In genomic region chr10:77252790-77253189, GRCm38 (mm10) we compare ENCODE assay signal across 8 mouse cellular contexts. TPM values are rescaled to one million over a fixed set of nuclear protein-coding genes. Genes with fewer than 3 reads are reported as not detected.
DNase-seq lines count a peak whose midpoint lies in the region; ATAC-seq and TF ChIP-seq lines count a peak whose summit lies in the region.

No protein-coding gene starts in this region.

- peak; percentile 89 for DNase-seq in brain, embryonic 14.5 days (ENCODE audit: low read depth)
- peak; percentile 89 for DNase-seq in kidney, postnatal 10 days
- peak; percentile 65 for DNase-seq in liver, embryonic 13.5 days
- DNase-seq in neural tube, embryonic 11.5 days (ENCODE audit: low spot score), result peak; percentile 87

- no peak overlapping the region for H3K4me3 ChIP-seq in heart, embryonic 15.5 days
- no peak overlapping the region for H3K4me3 ChIP-seq in liver, embryonic 13.5 days (replicated peaks)
- no peak overlapping the region for H3K4me3 ChIP-seq in neural tube, embryonic 11.5 days (ENCODE audit: low read depth, low read length)
- no peak overlapping the region for H3K4me3 ChIP-seq in stomach, embryonic 15.5 days (replicated peaks)

- WGBS in heart, embryonic 15.5 days, result 4% methylated on average over 4 of the region's 4 CpGs
- WGBS in liver, embryonic 13.5 days (ENCODE audit: insufficient replicate concordance), result 3% methylated on average over 4 of the region's 4 CpGs
- WGBS in neural tube, embryonic 11.5 days, result 0% methylated on average over 4 of the region's 4 CpGs
- 1% methylated on average over 4 of the region's 4 CpGs for whole genome bisulfite sequencing in stomach, embryonic 15.5 days

- H3K27ac ChIP-seq in heart, embryonic 15.5 days, result peak overlapping the region; percentile 50; the same call in 1 of the 2 replicates
- H3K27ac ChIP-seq in liver, embryonic 13.5 days, result no peak overlapping the region
- H3K27ac ChIP-seq in neural tube, embryonic 11.5 days (ENCODE audit: low read depth, low read length), result no peak overlapping the region
- H3K27ac ChIP-seq in stomach, embryonic 15.5 days, result peak overlapping the region; percentile 70; the same call in 1 of the 2 replicates

- peak; percentile 87 for ATAC-seq in CD4-positive, CD25-positive, alpha-beta regulatory T cell, adult 4 months
- ATAC-seq in erythroblast, adult 5-6 weeks (replicated peaks; ENCODE audit: low FRiP score, poor library complexity, severe bottlenecking), result peak; percentile 76
- ATAC-seq in heart, embryonic 15.5 days (replicated peaks; ENCODE audit: insufficient number of reproducible peaks, insufficient read depth, low FRiP score, low read depth), result no peak; the same call in 1 of the 2 replicates
- ATAC-seq in liver, embryonic 13.5 days (ENCODE audit: low read depth), result peak; percentile 29; the same call in 1 of the 2 replicates
- peak; percentile 65; the same call in 1 of the 2 replicates for ATAC-seq in neural tube, embryonic 11.5 days (ENCODE audit: insufficient read depth, low FRiP score, low TSS enrichment)
- ATAC-seq in stomach, embryonic 15.5 days (ENCODE audit: insufficient read depth, low FRiP score, low read depth), result peak; percentile 20; the same call in 1 of the 2 replicates

- H3K27me3 ChIP-seq in heart, embryonic 15.5 days, result no peaks in the 10 kb centered on the region
- H3K27me3 ChIP-seq in liver, embryonic 13.5 days, result 0 out of 2 replicates have a peak, but pooled peaks cover 10% of the 10 kb centered on the region
- H3K27me3 ChIP-seq in neural tube, embryonic 11.5 days (ENCODE audit: control insufficient read depth, insufficient read depth, low read length), result no peaks in the 10 kb centered on the region
- H3K27me3 ChIP-seq in stomach, embryonic 15.5 days (replicated peaks), result no peaks in the 10 kb centered on the region

- H3K4me2 ChIP-seq in heart, embryonic 15.5 days, result peak overlapping the region; percentile 22; the same call in 1 of the 2 replicates
- H3K4me2 ChIP-seq in liver, embryonic 13.5 days, result no peak overlapping the region
- H3K4me2 ChIP-seq in neural tube, embryonic 11.5 days (ENCODE audit: low read depth), result no peak overlapping the region
- H3K4me2 ChIP-seq in stomach, embryonic 15.5 days, result no peak overlapping the region

- no peaks in the 10 kb centered on the region for H3K36me3 ChIP-seq in heart, embryonic 15.5 days
- H3K36me3 ChIP-seq in liver, embryonic 13.5 days, result no peaks in the 10 kb centered on the region
- no peaks in the 10 kb centered on the region for H3K36me3 ChIP-seq in neural tube, embryonic 11.5 days (ENCODE audit: control insufficient read depth, insufficient read depth, low read length)
- H3K36me3 ChIP-seq in stomach, embryonic 15.5 days, result no peaks in the 10 kb centered on the region

- peak; percentile 94 for TF ChIP-seq CTCF in brain, embryonic 14.5 days (IDR thresholded peaks at IDR 0.05; ENCODE audit: borderline replicate concordance, extremely low read depth, insufficient read depth, insufficient read length)

- H3K9ac ChIP-seq in heart, embryonic 15.5 days, result no peak overlapping the region
- H3K9ac ChIP-seq in liver, embryonic 13.5 days, result no peak overlapping the region
- no peak overlapping the region for H3K9ac ChIP-seq in neural tube, embryonic 11.5 days (ENCODE audit: low read length)
- H3K9ac ChIP-seq in stomach, embryonic 15.5 days, result no peak overlapping the region

- peaks cover 23% of the 10 kb centered on the region for H3K4me1 ChIP-seq in heart, embryonic 15.5 days (replicated peaks)
- H3K4me1 ChIP-seq in liver, embryonic 13.5 days (replicated peaks), result peaks cover 31% of the 10 kb centered on the region
- peaks cover 7% of the 10 kb centered on the region for H3K4me1 ChIP-seq in neural tube, embryonic 11.5 days (ENCODE audit: control insufficient read depth, insufficient read depth, low read length)
- H3K4me1 ChIP-seq in stomach, embryonic 15.5 days, result peaks cover 35% of the 10 kb centered on the region

- H3K9me3 ChIP-seq in heart, embryonic 15.5 days (replicated peaks), result no peaks in the 10 kb centered on the region
- no peaks in the 10 kb centered on the region for H3K9me3 ChIP-seq in liver, embryonic 13.5 days (replicated peaks)
- no peaks in the 10 kb centered on the region for H3K9me3 ChIP-seq in neural tube, embryonic 11.5 days (ENCODE audit: control insufficient read depth, low read length)
- H3K9me3 ChIP-seq in stomach, embryonic 15.5 days, result no peaks in the 10 kb centered on the region

- TF ChIP-seq POLR2A in brain, embryonic 14.5 days (IDR thresholded peaks at IDR 0.05; ENCODE audit: borderline replicate concordance, extremely low read depth, insufficient read depth, insufficient read length, poor library complexity, severe bottlenecking), result no peak

RNA-seq across cellular contexts. Expression of gene Pofut2, which starts 6.2 kb away (rescaled TPM):
- 10 to 100 TPM; 20.2 to 25.8 TPM for polyA plus RNA-seq in CD4-positive, CD25-positive, alpha-beta regulatory T cell, adult 4 months (2017; shearing (Covaris generic))
- polyA plus RNA-seq in brain, embryonic 14.5 days (2012; rRNA removed), result 45.3 and 49.2 TPM in 2 replicates
- 0.77 and 2.9 TPM in 2 replicates for total RNA-seq in erythroblast, adult 5-6 weeks (2015; ENCODE audit: low replicate concordance)
- total RNA-seq in erythroblast, adult 5-6 weeks (2017; ENCODE audit: low replicate concordance), result 2.0 and 3.4 TPM in 2 replicates
- 99.8 and 124 TPM in 2 replicates for polyA plus RNA-seq in heart, embryonic 15.5 days (2015; fragmentation: Nextera tagmentation; extraction: Ambion mirVana)
- polyA plus RNA-seq in liver, embryonic 13.5 days (2015; fragmentation: Nextera tagmentation; extraction: Ambion mirVana), result 29.7 and 30.2 TPM in 2 replicates
- 76.1 and 77.8 TPM in 2 replicates for polyA plus RNA-seq in neural tube, embryonic 11.5 days (2014; fragmentation: Nextera tagmentation; extraction: Ambion mirVana)
- polyA plus RNA-seq in stomach, embryonic 15.5 days (2015; fragmentation: Nextera tagmentation; extraction: Ambion mirVana), result 117 and 124 TPM in 2 replicates

Comparison
In these comparisons a context has a peak if more than half of its experiments do, and no peak if none do; other contexts are left out.
1. H3K27ac ChIP-seq: peak in heart, embryonic 15.5 days (single experiment) and stomach, embryonic 15.5 days (single experiment); none in liver, embryonic 13.5 days (single experiment) and neural tube, embryonic 11.5 days (single experiment).
2. Peak in every context shown above with its lines, with median percentiles within 50 percentile points of each other: DNase-seq.